Mouse (Mus musculus) stomach, embryonic 16.5 days (tissue): ENCODE data around the gene Bckdhb. TPM values are rescaled to one million over a fixed set of nuclear protein-coding genes. Genes with fewer than 3 reads are reported as not detected.

Experiments used
- ATAC-seq: fragments of 200-750 bp; cut with Nextera tagmentation; 2 replicates; pipeline ENCODE4 v1.8.0; 2017; ENCODE audit warnings: moderate number of reproducible peaks, moderate TSS enrichment; ENCODE audit not compliant: insufficient read depth, low FRiP score
- H3K27ac ChIP-seq: fragments of 300-500 bp; sonication (generic); 2 replicates; pipeline ENCODE4 v1.5.1; 2014; ENCODE audit warnings: low read length
- H3K27me3 ChIP-seq: fragments of 300-500 bp; sonication (generic); 2 replicates; pipeline ENCODE4 v1.6.1; 2014; ENCODE audit warnings: low read length, control low read depth, mixed read lengths; ENCODE audit not compliant: control insufficient read depth, insufficient read depth
- H3K36me3 ChIP-seq: fragments of 300-500 bp; sonication (generic); 2 replicates; pipeline ENCODE4 v1.6.1; 2014; ENCODE audit warnings: low read length; ENCODE audit not compliant: control insufficient read depth, insufficient read depth
- H3K4me1 ChIP-seq: fragments of 300-500 bp; sonication (generic); 2 replicates; pipeline ENCODE4 v1.6.1; 2014; ENCODE audit warnings: low read length, control low read depth, mixed read lengths; ENCODE audit not compliant: control insufficient read depth, insufficient read depth
- H3K4me2 ChIP-seq: fragments of 300-500 bp; sonication (generic); 2 replicates; pipeline ENCODE4 v1.6.1; 2014; ENCODE audit warnings: low read depth, low read length, mixed read lengths
- H3K4me3 ChIP-seq: fragments of 300-500 bp; sonication (generic); replicated peaks from 2 replicates; pipeline ENCODE4 v1.5.1; 2014; ENCODE audit warnings: mild to moderate bottlenecking, low read length
- H3K9ac ChIP-seq: fragments of 300-500 bp; sonication (generic); 2 replicates; pipeline ENCODE4 v1.6.1; 2014; ENCODE audit warnings: low read length
- H3K9me3 ChIP-seq: fragments of 300-500 bp; sonication (generic); replicated peaks from 2 replicates; pipeline ENCODE4 v1.6.1; 2016; ENCODE audit warnings: low read length, control low read depth; ENCODE audit not compliant: control insufficient read depth
- WGBS: fragments of 180-500 bp; shearing (Covaris S2); extraction: QIAGEN DNeasy Blood & Tissue Kit; methylation state at CpG from one replicate; pipeline ENCODE4 v1.1.7; 2014; 5-methylcytosine and 5-hydroxymethylcytosine counted together
- polyA plus RNA-seq: library from polyadenylated mRNA; unstranded; fragments of >200 nt; fragmentation: Nextera tagmentation; extraction: Ambion mirVana; gene quantifications from 2 replicates; pipeline ENCODE4 v1.2.1, GENCODE M21; 2015

The Bckdhb gene
- polyA plus RNA-seq, 1 experiment from 2014 or later = 48.1 TPM

- Histone ChIP-seq H3K4me3 (no peak overlapping the region), H3K9ac (no peak overlapping the region), H3K36me3 (no peaks in the 10 kb centered on the region), H3K4me2 (no peak overlapping the region), H3K4me1 (no peaks in the 10 kb centered on the region), H3K27ac (no peak overlapping the region), H3K27me3 (no peaks in the 10 kb centered on the region), H3K9me3 (no peaks in the 10 kb centered on the region)
- no peak for ATAC-seq
- WGBS = 59% methylated on average over 4 of the region's 4 CpGs
Measured at GRCm38 (mm10) chr9:84064113-84064512, 139.2 kb downstream of the Bckdhb start.

DNA sequence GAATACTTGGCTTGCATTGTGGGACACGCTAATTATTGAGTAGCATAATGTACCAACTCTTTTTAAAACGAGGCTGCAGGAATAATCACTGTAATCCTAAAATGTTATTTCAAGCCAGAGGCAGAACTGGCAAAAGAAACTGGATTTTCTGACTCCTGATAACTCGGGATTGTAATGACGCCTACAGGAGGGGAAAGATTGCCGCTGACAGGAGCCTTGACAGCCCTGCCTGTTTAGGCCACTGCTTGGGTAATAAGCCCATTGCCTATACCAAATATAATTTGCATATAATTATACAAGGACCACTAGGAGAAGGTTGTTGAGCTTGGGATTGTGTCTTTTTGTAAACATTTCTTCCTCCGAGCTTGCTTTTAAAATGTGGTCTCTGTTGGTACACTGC is 145.3 kb downstream of the Bckdhb start:
- Histone ChIP-seq H3K27ac (no peak overlapping the region), H3K27me3 (no peaks in the 10 kb centered on the region), H3K9me3 (no peaks in the 10 kb centered on the region), H3K4me2 (no peak overlapping the region), H3K4me3 (no peak overlapping the region), H3K4me1 (no peaks in the 10 kb centered on the region), H3K36me3 (no peaks in the 10 kb centered on the region), H3K9ac (no peak overlapping the region)
- no peak for ATAC-seq
- 78% methylated on average over 6 of the region's 6 CpGs for WGBS

GRCm38 (mm10) chr9:84070740-84071139 is 145.8 kb downstream of the Bckdhb start:
- 63% methylated on average over 5 of the region's 5 CpGs for WGBS
- H3K4me1 ChIP-seq = no peaks in the 10 kb centered on the region

DNA sequence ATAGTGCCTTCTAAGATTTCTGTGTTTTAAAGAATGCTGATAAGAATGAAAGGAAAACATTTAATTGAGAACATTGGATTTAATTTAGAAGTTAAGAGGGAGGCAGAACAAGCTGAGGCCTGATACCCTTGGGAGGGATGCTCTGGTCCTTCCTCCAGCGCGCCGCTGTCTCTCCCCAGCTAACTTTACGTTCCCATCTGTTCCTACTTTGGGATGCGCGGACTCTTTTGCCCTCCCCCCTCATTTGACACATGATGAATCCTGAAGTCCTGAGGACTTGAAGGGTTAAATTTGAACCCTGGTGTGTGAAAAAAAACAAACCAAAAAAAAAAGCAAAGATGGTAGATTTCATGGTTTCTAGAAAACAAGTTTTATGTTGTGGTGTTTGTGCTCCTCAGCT is 147.6 kb downstream of the Bckdhb start:
- no peaks in the 10 kb centered on the region for H3K9me3 ChIP-seq
- no peak overlapping the region for H3K4me2 ChIP-seq
- no peak overlapping the region for H3K4me3 ChIP-seq
- H3K9ac ChIP-seq = no peak overlapping the region
- ATAC-seq = no peak
- no peaks in the 10 kb centered on the region for H3K4me1 ChIP-seq
- 95% methylated on average over 6 of the region's 6 CpGs for whole genome bisulfite sequencing
- no peaks in the 10 kb centered on the region for H3K36me3 ChIP-seq
- no peaks in the 10 kb centered on the region for H3K27me3 ChIP-seq
- H3K27ac ChIP-seq = no peak overlapping the region

More at GRCm38 (mm10) chr9:84070740-84071139, 145.8 kb downstream of the Bckdhb start:
- no peak overlapping the region for H3K4me3 ChIP-seq
- H3K9ac ChIP-seq = no peak overlapping the region
- no peaks in the 10 kb centered on the region for H3K36me3 ChIP-seq
- no peak overlapping the region for H3K27ac ChIP-seq
- ATAC-seq = no peak
- H3K9me3 ChIP-seq = no peaks in the 10 kb centered on the region
- no peak overlapping the region for H3K4me2 ChIP-seq
- no peaks in the 10 kb centered on the region for H3K27me3 ChIP-seq

- no peak for ATAC-seq
- H3K4me3 ChIP-seq = no peak overlapping the region
- H3K9ac ChIP-seq = no peak overlapping the region
- H3K4me2 ChIP-seq = no peak overlapping the region
- H3K27ac ChIP-seq = no peak overlapping the region
- H3K27me3 ChIP-seq = no peaks in the 10 kb centered on the region
- H3K36me3 ChIP-seq = no peaks in the 10 kb centered on the region
- 90% methylated on average over 9 of the region's 9 CpGs for WGBS
- H3K4me1 ChIP-seq = no peaks in the 10 kb centered on the region
- H3K9me3 ChIP-seq = no peaks in the 10 kb centered on the region
Measured at GRCm38 (mm10) chr9:84073237-84073636, 148.3 kb downstream of the Bckdhb start.

- peak overlapping the region; percentile 21; the same call in 1 of the 2 replicates for H3K4me2 ChIP-seq
- no peaks in the 10 kb centered on the region for H3K27me3 ChIP-seq
- ATAC-seq = no peak
- no peak overlapping the region for H3K9ac ChIP-seq
- 52% methylated on average over 4 of the region's 4 CpGs for WGBS
- no peak overlapping the region for H3K4me3 ChIP-seq
- no peak overlapping the region for H3K27ac ChIP-seq
- H3K36me3 ChIP-seq = no peaks in the 10 kb centered on the region
- no peaks in the 10 kb centered on the region for H3K4me1 ChIP-seq
- H3K9me3 ChIP-seq = no peaks in the 10 kb centered on the region
Measured at GRCm38 (mm10) chr9:84083551-84083950, 158.6 kb downstream of the Bckdhb start.

GRCm38 (mm10) chr9:84084686-84085085 is 159.7 kb downstream of the Bckdhb start:
- no peak overlapping the region for H3K4me3 ChIP-seq
- no peaks in the 10 kb centered on the region for H3K36me3 ChIP-seq
- ATAC-seq = no peak
- 87% methylated on average over 5 of the region's 5 CpGs for WGBS
- H3K9me3 ChIP-seq = no peaks in the 10 kb centered on the region
- H3K27me3 ChIP-seq = no peaks in the 10 kb centered on the region
- H3K4me1 ChIP-seq = no peaks in the 10 kb centered on the region
- no peak overlapping the region for H3K27ac ChIP-seq
- H3K4me2 ChIP-seq = no peak overlapping the region
- no peak overlapping the region for H3K9ac ChIP-seq

GRCm38 (mm10) chr9:84090316-84091063 is 165.5 kb downstream of the Bckdhb start:
- ATAC-seq = no peak
- Histone ChIP-seq H3K36me3 (no peaks in the 10 kb centered on the region), H3K4me2 (no peak overlapping the region), H3K9me3 (no peaks in the 10 kb centered on the region), H3K4me1 (no peaks in the 10 kb centered on the region), H3K4me3 (no peak overlapping the region), H3K27me3 (no peaks in the 10 kb centered on the region), H3K9ac (no peak overlapping the region), H3K27ac (no peak overlapping the region)
- WGBS = 70% methylated on average over 9 of the region's 9 CpGs

DNA sequence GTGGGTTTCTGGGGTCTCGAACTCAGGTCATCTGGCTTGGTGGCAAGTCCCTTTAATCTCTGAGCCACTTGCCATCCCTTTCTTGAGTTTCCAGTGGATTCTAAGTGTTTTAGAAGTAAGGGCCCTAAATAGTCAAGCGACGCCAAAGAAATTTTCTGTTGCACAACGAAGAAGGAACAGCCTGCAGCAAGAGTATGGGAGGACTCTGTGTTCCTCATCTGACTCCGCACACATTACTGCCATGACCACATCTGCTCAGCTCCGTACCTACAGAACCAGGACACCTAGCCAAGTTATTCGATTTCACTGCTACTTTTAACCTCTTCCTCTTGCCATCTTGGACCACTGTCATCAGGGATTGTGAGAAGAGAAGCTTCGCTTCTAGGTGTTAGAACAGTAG is 168.0 kb downstream of the Bckdhb start:
- no peaks in the 10 kb centered on the region for H3K4me1 ChIP-seq
- WGBS = 92% methylated on average over 8 of the region's 8 CpGs
- H3K9ac ChIP-seq = no peak overlapping the region
- no peak for ATAC-seq
- no peak overlapping the region for H3K27ac ChIP-seq
- H3K36me3 ChIP-seq = no peaks in the 10 kb centered on the region
- H3K4me3 ChIP-seq = no peak overlapping the region
- H3K27me3 ChIP-seq = no peaks in the 10 kb centered on the region
- H3K9me3 ChIP-seq = no peaks in the 10 kb centered on the region
- no peak overlapping the region for H3K4me2 ChIP-seq
